Mouse (Mus musculus) liver, postnatal 0 days (tissue): ENCODE results near the gene Tigit.

Experiments used
- CTCF ChIP-seq: sonication (generic); IDR thresholded peaks from 2 replicates; pipeline ENCODE4 v1.5.1; 2016; ENCODE audit warnings: antibody characterized with exemption, low read depth
- EP300 ChIP-seq: IDR thresholded peaks from 2 replicates; pipeline ENCODE4 v1.6.1; 2016; ENCODE audit warnings: antibody characterized with exemption, low read depth, mild to moderate bottlenecking

DNA sequence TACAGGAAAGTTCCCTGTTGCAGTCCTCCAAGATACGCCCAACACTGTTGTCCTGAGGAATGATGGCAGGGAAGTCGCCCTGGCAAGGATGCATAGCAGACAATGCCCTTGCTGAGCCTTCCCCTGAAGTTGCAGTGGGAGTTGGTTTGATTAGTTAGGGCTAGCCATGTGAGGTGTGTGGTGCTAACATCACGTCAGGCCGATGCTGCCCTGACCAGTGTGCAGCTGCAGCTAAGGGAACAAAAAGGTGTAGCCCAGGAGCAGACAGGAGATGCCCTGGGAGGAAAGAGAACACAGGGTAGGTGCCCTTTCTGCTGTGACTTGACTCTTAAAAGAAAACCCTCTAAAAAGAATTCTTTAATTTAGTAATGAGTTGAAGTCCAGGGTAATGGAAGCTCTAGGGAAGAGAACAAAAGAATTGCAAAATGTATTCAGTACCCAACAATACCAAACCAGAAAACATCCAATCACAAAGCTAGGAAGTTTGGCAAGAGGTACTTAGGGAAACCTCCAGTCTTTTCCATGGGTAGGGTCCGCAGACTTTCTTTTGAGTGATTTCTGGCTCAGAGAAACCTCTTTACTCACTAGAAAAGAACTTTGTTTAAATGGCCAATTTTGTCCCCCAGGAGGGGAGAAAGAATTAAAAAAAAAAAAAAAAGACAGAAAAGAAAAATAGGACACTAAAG is 40.5 kb downstream of the Tigit start:
- TF ChIP-seq CTCF (no peak), EP300 (no peak)
